Mouse (Mus musculus) urinary bladder, adult 18-20 months (tissue): ENCODE measurements around the gene Homez.
A peak's percentile ranks its signal among the peaks of the same experiment; 100 is the strongest.

ENCODE experiments used
- DNase-seq, 2 experiments: peaks; one replicate each; pipeline ENCODE4 v3.0.0; 2022; ENCODE audit warnings: low spot score in 2 of 2, mixed read lengths in 2 of 2

Gene Homez

DNA sequence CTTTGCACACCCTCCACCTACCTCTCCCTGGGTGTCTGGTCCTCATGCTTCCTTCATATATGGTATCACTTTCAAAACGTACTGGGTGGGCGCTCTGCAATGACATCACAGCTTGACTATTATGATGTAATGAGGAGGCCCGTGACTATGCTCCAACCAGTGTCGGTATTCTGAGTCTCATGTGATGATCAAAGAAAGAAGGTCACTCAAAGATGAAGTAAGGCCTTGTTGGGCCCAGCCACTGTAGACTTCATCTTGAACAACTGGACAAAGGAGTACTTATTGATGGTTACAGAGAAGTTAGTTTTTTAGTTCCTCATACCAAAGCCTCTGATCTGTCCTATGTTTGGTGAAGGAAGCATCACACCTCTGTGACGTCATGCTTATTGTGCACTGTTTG lies at the start of gene Homez:
TSS of gene Homez (minus strand) at position 101 of the 400 bp plus-strand sequence.
- no peak for DNase-seq

GRCm38 (mm10) chr14:54920076-54920685 lies 49.4 kb upstream of the Homez start:
- DNase-seq: no peak

- no peak for DNase-seq
Measured at GRCm38 (mm10) chr14:54913343-54913742, 42.6 kb upstream of the Homez start.

GRCm38 (mm10) chr14:54912886-54913285 lies 42.1 kb upstream of the Homez start, which contains the start of gene Slc22a17:
Gene Slc22a17, minus strand, starts transcription at chr14:54913132.
- no peak for DNase-seq

DNA sequence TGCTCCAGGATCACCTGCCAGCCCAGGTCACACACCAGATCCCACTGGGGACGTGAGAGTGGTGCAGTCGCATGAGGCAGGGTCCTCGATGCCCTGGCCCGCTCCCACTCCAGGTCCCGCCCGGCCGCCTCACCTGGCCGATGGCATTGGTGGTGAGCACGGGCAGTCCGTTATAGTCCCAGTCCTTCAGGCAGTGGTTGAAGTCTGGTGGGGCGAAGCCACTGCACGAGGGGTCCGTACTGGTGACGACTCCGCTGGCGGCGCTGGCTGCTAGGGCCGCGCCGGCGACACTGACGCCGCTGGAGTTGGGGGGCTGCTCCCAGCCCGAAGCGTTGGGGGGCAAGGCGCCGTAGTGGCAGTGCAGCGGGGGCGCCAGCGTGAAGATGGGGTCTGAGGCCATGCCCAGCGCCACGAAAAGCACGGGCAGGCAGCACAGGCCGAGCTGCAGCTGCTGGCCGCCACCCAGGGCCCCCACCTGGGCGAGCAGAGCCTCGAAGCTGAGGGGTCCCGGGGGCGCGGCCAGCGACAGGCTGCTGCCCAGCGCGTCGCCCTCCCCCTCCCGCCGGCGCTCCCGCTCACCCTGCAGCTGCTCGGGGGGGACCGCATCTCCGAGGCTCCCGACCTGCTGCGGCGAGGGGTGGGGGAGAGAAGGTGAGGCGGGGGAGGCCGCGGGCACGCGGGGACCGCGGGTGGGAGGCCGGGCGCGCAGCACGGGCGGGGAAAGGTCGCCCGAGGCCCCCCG lies 41.5 kb upstream of the Homez start:
- DNase-seq: no peak

GRCm38 (mm10) chr14:54908682-54909081 lies 37.9 kb upstream of the Homez start:
- no peak for DNase-seq

- no peak for DNase-seq
Measured at GRCm38 (mm10) chr14:54903641-54904040, 32.9 kb upstream of the Homez start.

- DNase-seq: peak; percentile 26 to 57
Measured at GRCm38 (mm10) chr14:54900383-54900782, 29.6 kb upstream of the Homez start.

GRCm38 (mm10) chr14:54897445-54897844 lies 26.7 kb upstream of the Homez start:
- no peak for DNase-seq

- DNase-seq: peak; percentile 60 to 69
Measured at GRCm38 (mm10) chr14:54894296-54895151, 23.8 kb upstream of the Homez start.

DNA sequence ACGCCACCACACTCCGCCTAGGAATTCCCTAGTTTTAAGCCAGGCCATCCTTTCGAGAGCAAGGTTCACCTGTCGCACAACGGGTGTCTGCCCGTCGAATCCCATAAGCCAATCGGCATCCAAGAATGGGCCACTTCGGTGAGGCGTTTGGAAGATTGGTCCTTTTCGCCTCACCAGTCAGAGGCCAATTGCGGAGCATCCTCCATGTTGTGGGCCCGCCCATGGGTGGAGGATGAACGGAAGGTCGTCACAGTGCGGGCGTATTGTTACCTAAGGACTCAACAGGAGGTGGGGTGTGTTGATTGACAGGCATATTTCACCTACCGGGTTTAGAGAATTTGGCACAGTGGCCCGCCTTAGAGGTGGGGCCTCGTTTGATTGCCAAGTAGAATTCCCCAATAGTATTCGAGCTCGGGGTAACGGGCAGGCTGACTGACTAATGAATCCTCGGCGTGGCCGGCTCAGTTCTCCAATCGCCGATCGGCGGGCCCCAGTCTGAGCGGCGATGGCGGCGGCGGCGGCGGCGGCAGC lies 23.0 kb upstream of the Homez start:
- DNase-seq: peak; percentile 98

GRCm38 (mm10) chr14:54892200-54892599 lies 21.4 kb upstream of the Homez start, which contains the start of gene Pabpn1:
Gene Pabpn1, plus strand, starts transcription at chr14:54892500.
- DNase-seq: no peak

GRCm38 (mm10) chr14:54885309-54885708 lies 14.5 kb upstream of the Homez start:
- no peak for DNase-seq

- DNase-seq: no peak
Measured at GRCm38 (mm10) chr14:54884022-54884712, 13.4 kb upstream of the Homez start.

DNA sequence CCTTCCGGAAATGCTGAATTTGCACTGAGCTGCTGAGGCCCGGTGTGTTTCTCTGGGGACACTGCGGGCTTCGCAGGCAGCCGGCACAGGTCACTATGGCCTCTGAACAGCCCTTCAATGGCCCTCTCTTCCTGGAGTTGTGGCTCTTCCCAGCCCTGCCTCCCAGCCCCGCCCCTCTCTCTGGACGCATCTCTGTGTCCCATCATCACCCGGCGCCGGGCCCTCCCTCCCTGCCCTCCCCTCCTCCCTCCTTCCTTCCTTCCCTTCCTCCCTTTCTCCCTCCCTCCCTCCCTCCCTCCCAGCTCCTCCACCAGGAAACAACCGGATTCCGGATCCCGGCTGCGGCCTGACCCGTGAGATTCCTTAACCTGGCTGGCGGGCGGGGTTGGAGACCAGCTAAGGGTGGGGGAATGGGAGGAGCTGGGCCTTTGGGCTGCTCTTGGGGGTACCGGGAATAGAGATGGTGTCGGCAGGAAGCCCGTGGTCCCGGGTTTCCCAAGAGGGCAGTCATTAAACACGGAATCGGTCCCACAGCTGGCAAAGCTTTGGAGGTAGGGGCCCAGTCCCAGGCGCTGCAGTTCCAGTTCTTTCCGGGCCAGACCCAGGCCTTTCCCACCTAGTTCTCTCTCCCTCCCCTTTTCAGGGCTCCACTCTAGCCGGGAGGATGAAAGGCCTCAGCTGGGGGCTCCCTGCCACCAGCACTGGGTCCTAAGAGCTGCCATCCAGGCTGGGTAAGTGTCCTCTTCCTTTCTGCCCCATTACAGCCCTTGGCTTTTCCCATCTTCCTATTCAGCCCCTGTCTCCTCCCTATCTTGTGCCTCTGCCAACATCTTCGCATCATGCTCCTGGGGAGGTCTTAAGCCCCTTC lies 12.6 kb upstream of the Homez start, which contains the start of the genes Bcl2l2 and Gm20521:
TSS of gene Bcl2l2 (plus strand) at position 224 of the 868 bp plus-strand sequence.
TSS of gene Gm20521 (plus strand) at position 288 of the 868 bp plus-strand sequence.
- peak; percentile 69 to 81 for DNase-seq

GRCm38 (mm10) chr14:54877048-54877715 lies 6.4 kb upstream of the Homez start, which contains the start of gene Ppp1r3e:
Gene Ppp1r3e, minus strand, starts transcription at chr14:54877550.
- peak; percentile 56 to 82 for DNase-seq

GRCm38 (mm10) chr14:54876539-54877047 lies 5.8 kb upstream of the Homez start:
- peak; percentile 87 to 90 for DNase-seq

DNA sequence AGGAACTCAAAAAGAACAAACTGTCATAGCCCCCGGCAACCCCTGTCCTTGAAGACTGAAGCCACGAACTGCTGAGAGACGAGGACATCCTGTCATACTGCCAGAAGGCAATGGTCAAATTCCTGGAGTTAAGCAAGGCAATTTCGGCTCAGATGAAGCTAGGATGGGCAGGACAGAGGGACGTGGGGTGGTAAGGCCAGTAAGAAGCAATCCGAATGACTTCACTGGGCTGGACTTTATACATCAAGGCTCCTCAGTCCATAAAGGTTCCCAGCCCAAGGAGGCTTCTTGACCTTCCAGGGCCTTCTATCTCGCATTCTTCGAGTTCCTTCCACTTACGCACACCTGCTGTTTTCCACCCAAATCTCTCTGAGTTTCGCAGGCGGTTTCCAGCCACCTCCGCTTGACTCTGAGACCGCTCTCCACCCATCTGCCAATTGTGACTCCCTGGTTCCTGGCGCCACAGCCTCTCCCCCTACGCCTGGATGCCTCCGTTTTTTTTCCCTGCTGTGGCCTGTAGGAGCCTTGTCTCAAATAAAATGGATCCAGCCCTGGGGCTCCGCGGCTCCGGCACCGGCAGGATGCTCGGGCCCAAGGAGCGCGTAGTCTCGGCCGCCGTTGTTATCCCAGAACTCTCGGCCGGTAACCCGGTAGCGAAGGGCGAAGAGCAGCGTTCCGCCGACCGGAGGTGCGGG lies 5.2 kb upstream of the Homez start:
- DNase-seq: no peak

DNA sequence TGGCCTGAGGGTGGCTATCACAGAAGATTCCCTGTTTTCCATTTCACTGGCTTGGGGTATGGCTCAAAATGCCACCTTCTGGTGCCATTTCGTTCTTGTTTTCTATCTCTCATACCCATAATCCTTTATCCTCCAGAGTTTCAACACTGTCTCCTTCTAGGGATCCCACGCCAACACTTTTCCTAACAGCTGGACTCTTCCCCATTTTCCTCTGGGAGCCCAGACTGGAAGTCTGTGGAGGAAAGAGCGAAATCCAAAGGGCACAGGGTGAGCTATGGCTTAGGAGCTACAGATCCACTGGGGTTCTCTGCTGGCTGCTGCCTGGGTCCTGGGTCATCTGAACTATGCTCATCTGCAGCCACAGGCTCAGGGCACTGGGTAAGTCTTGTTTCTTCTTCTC lies 3.4 kb upstream of the Homez start:
- DNase-seq: no peak
